Mouse (Mus musculus): Measurements from ENCODE around the gene Ctns. TPM values are rescaled to one million over a fixed set of nuclear protein-coding genes. Genes with fewer than 3 reads are reported as not detected.

Ctns gene
- 12.9 and 16.6 TPM in 2 replicates for total RNA-seq (2021)
- long read RNA-seq, experiment 1, transcript Ctns-201 (11 exons, 2,570 nt), result major isoform, 6 of 11 reads
- long read RNA-seq, experiment 1, partial matches to known transcripts, result 3 of 11 reads
- long read RNA-seq, experiment 1, other reads (novel, unspliced or antisense), result 2 of 11 reads
- long read RNA-seq, experiment 2, transcript Ctns-201 (11 exons, 2,570 nt), result major isoform, 6 of 11 reads
- long read RNA-seq, experiment 2, partial matches to known transcripts, result 2 of 11 reads
- long read RNA-seq, experiment 2, other reads (novel, unspliced or antisense), result 3 of 11 reads

DNA sequence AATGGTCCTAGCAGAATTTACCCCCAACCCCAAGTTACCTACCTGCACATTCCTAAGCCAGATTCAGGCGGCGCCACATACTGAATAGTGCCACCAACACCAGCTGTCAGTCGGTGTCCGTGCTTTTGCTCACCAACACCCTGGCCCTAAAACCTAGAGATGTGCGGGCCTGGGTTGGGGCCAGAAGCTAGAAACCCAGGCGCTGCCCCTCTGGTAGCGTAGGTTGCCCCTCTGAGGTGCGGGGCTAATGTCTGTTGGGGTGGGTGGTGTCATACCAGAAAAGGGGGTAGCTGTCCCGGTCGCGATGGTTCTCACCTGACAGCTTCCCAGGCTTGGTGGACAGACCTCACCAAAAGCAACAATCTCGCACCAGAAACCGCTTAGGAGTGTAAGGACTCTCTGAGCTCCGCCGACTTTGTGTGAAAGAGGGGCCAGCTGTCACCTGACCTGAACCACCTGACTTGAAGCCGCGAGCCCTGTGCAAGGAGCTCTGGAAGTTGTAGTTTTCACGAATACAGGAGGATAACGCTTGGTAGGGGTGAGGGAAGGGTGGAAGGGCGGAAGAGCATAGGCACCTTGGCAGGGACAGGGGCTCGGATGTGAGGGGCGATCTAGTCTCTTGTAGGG is at the start of gene Ctns:
TSS of gene Ctns (minus strand) at position 440 of the 627 bp plus-strand sequence.
- peak; percentile 87 for DNase-seq

DNA sequence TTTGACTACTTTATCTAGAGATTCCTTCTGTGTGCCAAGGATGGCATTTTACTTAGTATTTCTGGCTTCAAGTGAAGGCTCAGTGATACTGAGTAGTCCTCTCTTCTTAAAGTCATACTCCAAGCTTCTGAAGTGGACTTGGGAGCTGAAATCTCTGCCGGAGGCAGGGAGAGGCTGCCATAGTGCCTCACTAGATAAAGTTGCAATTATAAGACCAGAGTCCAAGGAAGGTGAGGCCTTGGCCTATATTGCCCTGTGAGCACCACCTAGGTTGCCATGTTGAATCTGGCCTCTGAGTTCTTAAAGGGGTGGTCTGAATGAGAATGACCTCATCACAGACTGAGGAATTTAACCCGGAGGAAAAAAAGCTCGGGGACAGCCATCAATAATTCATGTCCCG is 43.9 kb upstream of the Ctns start:
- DNase-seq, result no peak

GRCm38 (mm10) chr11:73242199-73242598 is 43.4 kb upstream of the Ctns start:
- DNase-seq, result no peak

DNA sequence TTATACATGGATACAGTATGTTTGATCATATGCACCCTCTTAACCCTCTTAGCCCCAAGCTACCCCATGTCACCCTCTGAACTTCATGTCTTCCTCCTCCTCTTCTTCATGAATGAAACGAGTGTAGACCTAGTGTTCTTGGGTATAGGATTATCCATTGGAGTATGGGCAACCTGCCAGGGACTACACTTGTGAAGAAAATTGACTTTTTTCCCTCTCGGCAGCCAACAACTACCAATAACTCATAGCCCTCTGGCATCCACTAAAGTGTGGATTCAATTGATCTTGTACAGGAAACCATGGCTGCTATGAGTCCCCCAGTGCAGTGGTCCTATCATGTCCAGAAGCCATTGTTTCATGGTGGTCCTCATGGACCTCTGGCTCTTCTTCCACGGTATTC is 37.9 kb upstream of the Ctns start:
- no peak for DNase-seq

DNA sequence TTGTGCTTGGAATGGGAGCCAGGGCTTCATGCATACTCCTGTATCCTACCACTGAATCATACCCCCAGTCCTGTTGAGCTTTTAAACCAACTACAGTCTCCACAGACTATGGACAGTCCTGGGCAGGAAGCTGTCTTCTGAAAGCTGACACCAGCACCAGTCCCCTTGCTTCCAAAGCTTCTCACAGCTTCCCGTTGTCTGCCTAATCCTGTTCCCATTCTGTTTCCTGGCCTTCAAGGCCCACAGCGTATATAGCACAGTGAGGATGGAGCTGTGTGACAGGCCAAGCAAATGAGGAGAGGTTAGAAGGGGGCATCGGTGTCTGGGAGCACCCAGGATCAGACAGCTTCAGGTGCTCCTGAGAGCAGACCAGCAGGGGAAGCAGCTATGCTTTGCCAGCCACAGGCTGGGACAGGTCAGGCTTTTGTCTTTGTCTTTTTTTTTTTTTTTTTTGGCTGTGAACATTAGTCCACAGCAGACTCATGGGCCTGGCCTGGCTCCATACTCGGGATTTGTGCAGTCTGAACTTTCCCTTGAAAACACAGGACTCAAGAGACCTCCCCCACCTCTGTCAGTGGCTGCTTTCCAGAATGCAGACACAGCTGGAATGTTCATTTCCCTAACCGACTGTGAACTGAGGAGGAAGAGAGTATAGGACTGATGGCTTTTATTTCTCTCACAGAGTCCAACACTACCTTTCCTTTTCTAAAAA is 37.3 kb upstream of the Ctns start:
- peak; percentile 82 for DNase-seq

DNA sequence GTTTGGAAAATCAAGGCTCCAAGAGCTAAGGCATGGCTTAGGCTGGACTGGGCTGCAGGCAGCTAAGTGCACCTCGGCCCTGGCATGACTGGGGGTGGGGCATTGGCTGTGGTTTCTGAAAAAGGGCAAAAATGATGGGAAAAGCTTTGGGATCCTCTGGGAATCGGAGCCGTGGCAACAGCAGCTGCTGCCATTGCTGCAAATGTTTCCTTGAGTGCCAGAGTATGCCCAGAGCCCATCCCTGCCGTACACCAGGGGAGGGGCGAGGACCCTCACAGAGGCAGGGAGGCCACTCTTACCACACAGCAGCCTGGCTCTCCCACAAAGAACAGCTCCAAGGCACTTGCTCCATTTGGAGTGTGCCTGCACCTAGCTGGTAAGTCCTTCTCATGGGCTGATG is 35.1 kb upstream of the Ctns start, which contains the start of gene Trpv1:
TSS of gene Trpv1 (plus strand) at position 301 of the 400 bp plus-strand sequence.
- no peak for DNase-seq

GRCm38 (mm10) chr11:73232513-73232912 is 33.7 kb upstream of the Ctns start:
- DNase-seq, result no peak

DNA sequence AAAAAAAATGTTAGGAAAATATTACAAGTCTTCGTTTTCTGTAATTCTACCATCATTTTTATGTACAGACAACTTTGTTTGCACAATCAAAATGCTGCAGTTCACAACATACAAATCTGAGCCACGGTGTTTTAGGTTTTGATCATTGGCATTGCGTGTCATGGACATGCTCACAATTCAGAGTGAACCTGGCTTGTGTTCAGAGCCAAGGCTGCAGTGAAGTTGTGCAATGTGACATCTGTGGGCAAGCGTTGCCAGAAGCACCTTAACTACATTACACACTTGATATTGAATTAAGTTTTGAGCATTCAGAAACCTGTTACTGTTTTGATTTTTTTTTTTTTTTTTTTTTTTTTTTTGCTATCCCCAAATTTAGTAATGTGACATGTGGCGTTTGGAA is 31.2 kb upstream of the Ctns start:
- no peak for DNase-seq

DNA sequence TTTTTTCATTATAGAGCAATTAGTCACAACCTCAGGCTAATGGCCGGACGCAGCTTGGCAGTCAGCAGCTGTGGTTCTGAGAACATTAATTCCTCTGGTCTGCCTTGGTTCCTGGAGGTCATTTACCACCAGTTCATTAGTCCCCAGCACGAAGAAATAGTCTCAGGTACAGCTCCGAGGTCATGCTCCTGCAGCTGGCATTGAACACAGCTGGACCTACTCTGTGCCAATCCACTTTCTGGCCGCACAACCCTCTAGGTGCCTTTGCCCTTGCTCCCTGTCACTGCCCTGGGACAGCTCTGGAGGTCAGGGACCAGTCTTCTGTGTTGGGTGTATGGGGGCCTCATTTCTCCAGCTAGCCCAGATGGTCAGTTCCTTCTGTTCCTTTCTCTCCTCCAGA is 30.0 kb upstream of the Ctns start:
- DNase-seq, result no peak

GRCm38 (mm10) chr11:73225856-73226255 is 27.0 kb upstream of the Ctns start:
- DNase-seq, result no peak

GRCm38 (mm10) chr11:73223966-73224365 is 25.1 kb upstream of the Ctns start:
- DNase-seq, result peak; percentile 64

- no peak for DNase-seq
Observed at GRCm38 (mm10) chr11:73222846-73223245, 24.0 kb upstream of the Ctns start.

DNA sequence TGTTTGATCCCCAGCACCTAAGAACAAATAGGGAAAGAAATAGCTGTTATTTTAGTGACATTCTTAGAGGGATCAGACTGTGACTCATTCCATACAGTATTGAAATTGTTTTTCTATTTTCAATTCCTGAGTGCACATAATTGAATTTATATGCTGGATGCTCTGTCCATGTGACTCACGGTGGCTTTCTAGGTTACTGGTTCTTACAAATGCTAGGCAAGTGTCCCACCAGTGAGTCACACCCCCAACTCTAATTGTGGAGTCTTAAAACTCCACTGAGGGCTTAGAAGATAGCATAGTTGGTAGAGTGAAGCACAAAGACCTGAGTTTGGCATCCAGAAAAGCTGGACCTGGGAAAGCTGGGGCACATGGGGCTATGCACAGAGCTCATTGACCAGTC is 21.8 kb upstream of the Ctns start:
- DNase-seq, result no peak

- DNase-seq, result no peak
Observed at GRCm38 (mm10) chr11:73219671-73220070, 20.8 kb upstream of the Ctns start.

GRCm38 (mm10) chr11:73213956-73214355 is 15.1 kb upstream of the Ctns start:
- DNase-seq, result no peak

DNA sequence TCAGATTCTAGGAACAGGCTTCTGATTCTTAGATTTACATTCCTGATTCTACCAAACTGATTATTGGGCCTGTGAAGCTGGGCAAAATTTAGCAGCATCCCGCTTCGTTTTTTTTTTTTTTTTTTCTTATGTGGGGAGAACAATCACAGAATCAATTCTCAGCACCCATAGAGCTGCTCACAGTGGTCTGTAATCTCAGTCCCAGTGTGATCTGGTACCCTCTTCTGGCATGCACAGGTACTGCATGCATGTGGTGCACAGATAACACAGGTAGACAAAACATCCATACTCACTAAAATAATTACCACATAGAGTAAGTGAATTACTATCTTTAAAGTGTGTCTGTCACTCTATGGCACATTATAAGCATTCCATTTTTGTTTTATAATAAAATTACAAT is 8.8 kb upstream of the Ctns start:
- DNase-seq, result no peak

- DNase-seq, result no peak
Observed at GRCm38 (mm10) chr11:73205194-73205593, 6.4 kb upstream of the Ctns start.

DNA sequence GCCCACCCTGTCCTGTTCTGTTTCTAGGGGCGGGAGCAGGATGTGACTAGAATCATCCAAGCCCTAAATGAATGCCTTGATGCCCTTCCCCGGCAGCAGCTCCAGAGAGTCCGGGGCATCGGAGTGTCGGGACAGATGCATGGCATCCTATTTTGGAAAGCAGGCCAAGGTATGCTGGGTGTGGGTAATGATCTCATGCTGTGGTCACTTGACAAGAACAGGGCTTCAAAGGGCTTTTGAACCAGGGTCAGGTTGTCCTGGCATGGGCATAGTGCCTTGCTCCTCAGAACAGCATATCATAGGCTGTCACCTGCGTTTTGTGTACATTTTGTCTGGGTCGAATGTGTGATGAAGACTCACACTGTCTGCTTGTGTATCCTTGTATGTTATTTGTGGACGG is 5.1 kb upstream of the Ctns start:
- DNase-seq, result no peak

GRCm38 (mm10) chr11:73201597-73201996 is 2.8 kb upstream of the Ctns start:
- DNase-seq, result no peak

- DNase-seq, result peak; percentile 58
Observed at GRCm38 (mm10) chr11:73201021-73201420, 2.2 kb upstream of the Ctns start.

- peak; percentile 31 for DNase-seq
Observed at GRCm38 (mm10) chr11:73199879-73200278, 1.0 kb upstream of the Ctns start.

- peak; percentile 95 for DNase-seq
Observed at GRCm38 (mm10) chr11:73199230-73199712, 429 bp upstream of the Ctns start, which contains the start of gene Shpk. Shpk (plus strand) TSS chr11:73199460.

GRCm38 (mm10) chr11:73198190-73198589 is 652 bp downstream of the Ctns start:
- DNase-seq, result no peak

Measured in adrenal gland, postnatal 14 days (tissue).